Mouse (Mus musculus): ENCODE results near the gene Acad10.

GRCm38 (mm10) chr5:121601547-121602299, 58.6 kb downstream of the Acad10 start:
- TF ChIP-seq POLR2A (IDR thresholded peaks at IDR 0.05; ENCODE audit: borderline replicate concordance, extremely low read depth, insufficient read depth, insufficient read length, poor library complexity, severe bottlenecking) (no peak), CTCF (IDR thresholded peaks at IDR 0.05; ENCODE audit: borderline replicate concordance, extremely low read depth, insufficient read depth, insufficient read length) (peak; percentile 99)

Measured in brain, embryonic 14.5 days (tissue).